Mouse (Mus musculus) heart, embryonic 14.5 days (tissue): Measurements from ENCODE around the gene Hspa12a. TPM values are rescaled to one million over a fixed set of nuclear protein-coding genes. Genes with fewer than 3 reads are reported as not detected.

Source experiments
- ATAC-seq: fragments of 200-750 bp; cut with Nextera tagmentation; 2 replicates; pipeline ENCODE4 v1.8.0; 2017; ENCODE audit warnings: low read depth, moderate TSS enrichment; ENCODE audit not compliant: insufficient number of reproducible peaks, insufficient read depth, low FRiP score
- H3K27ac ChIP-seq, 2 experiments: fragments of 200-500 bp in 1 of 2; fragments of 300-500 bp in 1 of 2; sonication (generic) in 1 of 2; replicated peaks in 1 of 2; 2 replicates each; pipeline ENCODE4 v1.5.1; 2012 to 2014; ENCODE audit warnings: low read depth in 2 of 2, low read length in 2 of 2, control low read depth in 1 of 2, mild to moderate bottlenecking in 1 of 2, mixed read lengths in 1 of 2; ENCODE audit not compliant: control insufficient read depth in 1 of 2, insufficient read depth in 1 of 2
- H3K27me3 ChIP-seq: fragments of 300-500 bp; sonication (generic); 2 replicates; pipeline ENCODE4 v1.6.1; 2014; ENCODE audit warnings: mild to moderate bottlenecking, low read length, control low read depth; ENCODE audit not compliant: control insufficient read depth, insufficient read depth
- H3K36me3 ChIP-seq: fragments of 300-500 bp; sonication (generic); 2 replicates; pipeline ENCODE4 v1.6.1; 2014; ENCODE audit warnings: mild to moderate bottlenecking, control low read depth, low read length, mixed read lengths; ENCODE audit not compliant: control insufficient read depth, insufficient read depth
- H3K4me1 ChIP-seq, 2 experiments: fragments of 200-500 bp in 1 of 2; fragments of 300-500 bp in 1 of 2; sonication (generic) in 1 of 2; 2 replicates each; pipeline ENCODE4 v1.6.1; 2012 to 2014; ENCODE audit warnings: low read length in 2 of 2, control low read depth in 1 of 2, mixed read lengths in 1 of 2; ENCODE audit not compliant: control insufficient read depth in 2 of 2, insufficient read depth in 2 of 2
- H3K4me2 ChIP-seq: fragments of 300-500 bp; sonication (generic); 2 replicates; pipeline ENCODE4 v1.6.1; 2014; ENCODE audit warnings: mild to moderate bottlenecking, low read length
- H3K4me3 ChIP-seq, 2 experiments: fragments of 200-500 bp in 1 of 2; fragments of 300-500 bp in 1 of 2; sonication (generic) in 1 of 2; 2 replicates each; pipeline ENCODE4 v1.5.1; 2012 to 2014; ENCODE audit warnings: low read length in 2 of 2, mild to moderate bottlenecking in 2 of 2, control low read depth in 1 of 2, low read depth in 1 of 2, moderate library complexity in 1 of 2; ENCODE audit not compliant: control insufficient read depth in 1 of 2, insufficient read depth in 1 of 2
- H3K9ac ChIP-seq: fragments of 300-500 bp; sonication (generic); 2 replicates; pipeline ENCODE4 v1.6.1; 2014; ENCODE audit warnings: mild to moderate bottlenecking, low read length
- H3K9me3 ChIP-seq: fragments of 300-500 bp; sonication (generic); 2 replicates; pipeline ENCODE4 v1.6.1; 2016; ENCODE audit warnings: low read length, control low read depth; ENCODE audit not compliant: control insufficient read depth
- WGBS: fragments of 180-500 bp; shearing (Covaris S2); extraction: QIAGEN DNeasy Blood & Tissue Kit; methylation state at CpG from one replicate; pipeline ENCODE4 v1.1.7; 2014; 5-methylcytosine and 5-hydroxymethylcytosine counted together
- polyA plus RNA-seq: library from polyadenylated mRNA; unstranded; fragments of >200 nt; fragmentation: Nextera tagmentation; extraction: Ambion mirVana; gene quantifications from 2 replicates; pipeline ENCODE4 v1.2.1, GENCODE M21; 2014

Hspa12a gene
- polyA plus RNA-seq, 1 experiment from 2014 or later, result 8.4 TPM

DNA sequence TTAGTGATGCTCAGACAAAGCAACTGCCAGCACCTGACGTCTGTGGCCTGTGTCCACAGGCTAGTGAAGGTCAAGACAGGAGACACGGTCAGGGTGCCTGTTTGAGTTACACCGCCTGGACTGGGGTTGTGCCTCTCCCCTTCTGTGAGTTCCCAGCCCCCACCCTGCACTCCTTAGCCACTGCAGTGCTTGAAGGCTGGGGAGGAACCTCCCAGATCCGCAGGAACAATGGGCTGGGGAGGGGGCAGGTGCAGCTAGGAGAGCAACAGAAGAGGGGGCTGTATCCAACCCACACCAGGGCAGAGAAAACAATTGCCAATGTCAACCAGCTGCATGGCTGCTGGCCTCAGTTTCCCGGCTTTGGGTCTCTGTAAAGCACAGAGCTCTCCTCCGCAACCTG lies 84.1 kb downstream of the Hspa12a start:
- H3K36me3 ChIP-seq, result no peaks in the 10 kb centered on the region
- ATAC-seq, result no peak
- peaks cover 23 to 25% of the 10 kb centered on the region in 2 experiments for H3K4me1 ChIP-seq
- H3K4me2 ChIP-seq, result peak overlapping the region; percentile 97
- peak overlapping the region; percentile 67 to 69 for H3K4me3 ChIP-seq
- no peaks in the 10 kb centered on the region for H3K9me3 ChIP-seq
- H3K27me3 ChIP-seq, result no peaks in the 10 kb centered on the region
- WGBS, result 22% methylated on average over 6 of the region's 6 CpGs
- H3K9ac ChIP-seq, result peak overlapping the region; percentile 73; the same call in 1 of the 2 replicates
- no peak overlapping the region for H3K27ac ChIP-seq

- no peak overlapping the region for H3K4me3 ChIP-seq
- H3K9ac ChIP-seq, result no peak overlapping the region
- no peaks in the 10 kb centered on the region for H3K9me3 ChIP-seq
- ATAC-seq, result no peak
- H3K4me2 ChIP-seq, result no peak overlapping the region
- no peaks in the 10 kb centered on the region for H3K27me3 ChIP-seq
- no peak overlapping the region for H3K27ac ChIP-seq
- no peaks in the 10 kb centered on the region for H3K36me3 ChIP-seq
- 71% methylated on average over 9 of the region's 9 CpGs for WGBS
- H3K4me1 ChIP-seq, result peaks cover 33 to 36% of the 10 kb centered on the region in 2 experiments
Observed at GRCm38 (mm10) chr19:58856129-58856855, 87.2 kb downstream of the Hspa12a start.

GRCm38 (mm10) chr19:58854899-58855298 lies 88.6 kb downstream of the Hspa12a start:
- Histone ChIP-seq H3K27ac (no peak overlapping the region), H3K9me3 (no peaks in the 10 kb centered on the region), H3K27me3 (no peaks in the 10 kb centered on the region), H3K4me1 (peaks cover 24 to 31% of the 10 kb centered on the region in 2 experiments), H3K4me3 (no peak overlapping the region), H3K9ac (no peak overlapping the region), H3K36me3 (no peaks in the 10 kb centered on the region), H3K4me2 (no peak overlapping the region)
- ATAC-seq, result no peak
- WGBS, result 66% methylated on average over 3 of the region's 3 CpGs

- Histone ChIP-seq H3K27ac (peak overlapping the region in 1 of 2 experiments; percentile 57; a peak in 2 of 4 replicates), H3K36me3 (no peaks in the 10 kb centered on the region), H3K4me2 (no peak overlapping the region), H3K4me3 (no peak overlapping the region), H3K4me1 (peaks cover 17 to 25% of the 10 kb centered on the region in 2 experiments), H3K9ac (0 out of 2 replicates have a peak overlapping the region, but pooled peaks have one; percentile 11), H3K27me3 (no peaks in the 10 kb centered on the region), H3K9me3 (no peaks in the 10 kb centered on the region)
- WGBS, result 29% methylated on average over 10 of the region's 10 CpGs
- no peak for ATAC-seq
Observed at GRCm38 (mm10) chr19:58853036-58853735, 90.3 kb downstream of the Hspa12a start.

DNA sequence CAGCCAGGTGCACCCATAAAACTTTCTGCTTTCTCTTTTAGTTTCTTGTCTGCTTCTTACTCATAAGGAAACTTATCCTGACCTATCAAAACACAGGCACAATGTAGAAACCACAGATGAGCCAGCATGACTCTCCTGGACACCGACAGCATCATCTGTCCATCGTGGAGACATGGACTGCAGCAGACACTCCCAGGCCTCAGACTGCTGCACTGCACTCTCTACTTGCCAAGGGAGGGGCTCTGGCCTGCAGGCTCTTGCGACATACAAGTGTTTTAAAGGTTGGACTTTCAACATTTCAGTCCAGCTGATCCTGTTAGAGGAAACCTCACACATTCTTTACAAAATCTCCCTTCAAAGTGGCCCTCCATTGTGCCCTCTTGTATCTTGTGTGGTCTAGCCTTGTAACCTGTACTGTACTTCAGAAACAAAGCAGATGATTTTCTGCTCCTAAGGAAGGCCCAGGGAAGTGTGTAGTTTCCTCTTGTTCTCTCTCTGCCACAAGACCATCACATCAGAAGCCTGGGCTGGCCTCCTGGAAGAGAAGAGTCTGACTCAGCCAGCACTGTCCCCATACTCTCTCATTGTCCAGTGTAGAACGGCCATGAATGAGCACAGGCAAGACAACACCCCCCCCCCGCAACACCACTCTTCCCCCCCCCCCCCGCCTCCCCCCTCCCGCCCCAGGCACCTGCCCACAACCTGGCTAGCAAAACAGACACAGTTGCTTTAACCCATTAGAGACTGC lies 92.6 kb downstream of the Hspa12a start:
- Histone ChIP-seq H3K9me3 (no peaks in the 10 kb centered on the region), H3K9ac (no peak overlapping the region), H3K36me3 (no peaks in the 10 kb centered on the region), H3K27ac (no peak overlapping the region), H3K4me2 (no peak overlapping the region), H3K27me3 (no peaks in the 10 kb centered on the region), H3K4me1 (peaks cover 13 to 24% of the 10 kb centered on the region in 2 experiments), H3K4me3 (no peak overlapping the region)
- 73% methylated on average over 6 of the region's 7 CpGs for WGBS
- ATAC-seq, result no peak

- WGBS, result 76% methylated on average over 13 of the region's 13 CpGs
- H3K4me3 ChIP-seq, result no peak overlapping the region
- H3K9me3 ChIP-seq, result no peaks in the 10 kb centered on the region
- no peak overlapping the region for H3K9ac ChIP-seq
- no peak for ATAC-seq
- H3K4me2 ChIP-seq, result no peak overlapping the region
- no peaks in the 10 kb centered on the region for H3K27me3 ChIP-seq
- H3K27ac ChIP-seq, result no peak overlapping the region
- no peaks in the 10 kb centered on the region for H3K36me3 ChIP-seq
- H3K4me1 ChIP-seq, result peaks cover 11 to 15% of the 10 kb centered on the region in 2 experiments
Observed at GRCm38 (mm10) chr19:58849333-58850131, 93.9 kb downstream of the Hspa12a start.

DNA sequence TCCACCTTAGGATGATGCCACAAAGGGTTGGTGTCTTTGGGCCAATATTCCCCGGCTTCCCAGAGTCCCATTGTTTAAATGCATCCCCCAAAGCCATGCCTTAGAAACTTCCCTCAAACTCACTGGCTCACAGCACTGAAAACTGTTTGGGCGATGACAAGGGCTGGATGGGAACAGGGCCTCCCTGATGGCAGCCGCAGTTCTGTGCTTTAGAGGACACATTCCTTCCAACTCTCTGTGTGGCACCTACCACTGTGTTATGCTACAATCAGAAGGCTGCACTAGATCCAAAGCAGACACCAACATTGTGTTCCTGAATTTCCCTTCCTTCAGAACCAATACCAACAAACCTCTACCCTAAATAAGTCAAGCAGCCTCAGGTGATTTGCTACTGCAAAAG lies 99.8 kb downstream of the Hspa12a start:
- H3K4me2 ChIP-seq, result no peak overlapping the region; the same call in 1 of the 2 replicates
- H3K4me3 ChIP-seq, result no peak overlapping the region
- 36% methylated on average over 3 of the region's 3 CpGs for WGBS
- H3K9ac ChIP-seq, result no peak overlapping the region
- peaks cover 31% of the 10 kb centered on the region in 2 experiments for H3K4me1 ChIP-seq
- peak; percentile 46; the same call in 1 of the 2 replicates for ATAC-seq
- no peaks in the 10 kb centered on the region for H3K27me3 ChIP-seq
- no peaks in the 10 kb centered on the region for H3K36me3 ChIP-seq
- H3K9me3 ChIP-seq, result no peaks in the 10 kb centered on the region
- H3K27ac ChIP-seq, result peak overlapping the region; percentile 86 to 88
